Mouse (Mus musculus) liver, postnatal 0 days (tissue): ENCODE measurements around the gene Med31. TPM values are rescaled to one million over a fixed set of nuclear protein-coding genes. Genes with fewer than 3 reads are reported as not detected.

ENCODE experiments used
- ATAC-seq: fragments of 200-750 bp; cut with Nextera tagmentation; 2 replicates; pipeline ENCODE4 v1.8.0; 2017; ENCODE audit warnings: mild to moderate bottlenecking, moderate library complexity
- DNase-seq: peaks from one replicate; pipeline ENCODE4 v3.0.0-alpha.2; 2016
- H3K27ac ChIP-seq: fragments of 300-500 bp; sonication (generic); 2 replicates; pipeline ENCODE4 v1.5.1; 2014; ENCODE audit warnings: antibody characterized with exemption, moderate library complexity, mild to moderate bottlenecking, low read depth
- H3K27me3 ChIP-seq: fragments of 300-500 bp; sonication (generic); 2 replicates; pipeline ENCODE4 v1.6.1; 2014; ENCODE audit warnings: low read length, control low read depth, mixed read lengths; ENCODE audit not compliant: insufficient read depth
- H3K36me3 ChIP-seq: fragments of 300-500 bp; sonication (generic); replicated peaks from 2 replicates; pipeline ENCODE4 v1.6.1; 2014; ENCODE audit warnings: mild to moderate bottlenecking, control low read depth, low read length, moderate library complexity, mixed read lengths; ENCODE audit not compliant: insufficient read depth
- H3K4me1 ChIP-seq: fragments of 300-500 bp; sonication (generic); 2 replicates; pipeline ENCODE4 v1.6.1; 2014; ENCODE audit warnings: antibody characterized with exemption, mild to moderate bottlenecking, control low read depth; ENCODE audit not compliant: insufficient read depth
- H3K4me2 ChIP-seq: fragments of 300-500 bp; sonication (generic); 2 replicates; pipeline ENCODE4 v1.6.1; 2014; ENCODE audit warnings: low read depth, mild to moderate bottlenecking, low read length, moderate library complexity, mixed read lengths
- H3K4me3 ChIP-seq: fragments of 300-500 bp; sonication (generic); 2 replicates; pipeline ENCODE4 v1.5.1; 2014; ENCODE audit warnings: low read depth, low read length
- H3K9ac ChIP-seq: fragments of 300-500 bp; sonication (generic); replicated peaks from 2 replicates; pipeline ENCODE4 v1.6.1; 2014; ENCODE audit warnings: mild to moderate bottlenecking, moderate library complexity
- H3K9me3 ChIP-seq: fragments of 300-500 bp; sonication (generic); 2 replicates; pipeline ENCODE4 v1.6.1; 2016; ENCODE audit warnings: mild to moderate bottlenecking, control low read depth, low read length, mixed read lengths
- CTCF ChIP-seq: sonication (generic); IDR thresholded peaks from 2 replicates; pipeline ENCODE4 v1.5.1; 2016; ENCODE audit warnings: antibody characterized with exemption, low read depth
- EP300 ChIP-seq: IDR thresholded peaks from 2 replicates; pipeline ENCODE4 v1.6.1; 2016; ENCODE audit warnings: antibody characterized with exemption, low read depth, mild to moderate bottlenecking
- WGBS: fragments of 180-500 bp; shearing (Covaris S2); extraction: QIAGEN DNeasy Blood & Tissue Kit; methylation state at CpG from one replicate; pipeline ENCODE4 v1.1.7; 2014; ENCODE audit not compliant: insufficient replicate concordance; 5-methylcytosine and 5-hydroxymethylcytosine counted together
- polyA plus RNA-seq: library from polyadenylated mRNA; unstranded; fragments of >200 nt; fragmentation: Nextera tagmentation; extraction: Ambion mirVana; gene quantifications from 2 replicates; pipeline ENCODE4 v1.2.1, GENCODE M21; 2015

The Med31 gene
- polyA plus RNA-seq = 12.2 and 12.5 TPM in 2 replicates

- TF ChIP-seq CTCF (no peak), EP300 (no peak)
- Histone ChIP-seq H3K4me1 (peaks cover 10% of the 10 kb centered on the region), H3K27ac (peak within 1 kb of the TSS; percentile 30), H3K27me3 (no peaks in the 10 kb centered on the region), H3K9ac (peak within 1 kb of the TSS; percentile 64), H3K4me2 (peak within 1 kb of the TSS; percentile 78), H3K36me3 (0 out of 2 replicates have a peak, but pooled peaks cover 8% of the 10 kb centered on the region), H3K9me3 (no peaks in the 10 kb centered on the region), H3K4me3 (peak within 1 kb of the TSS; percentile 63)
- DNase-seq (peak; percentile 85), ATAC-seq (peak; percentile 84)
- 2% methylated on average over 29 of the region's 29 CpGs for WGBS
These were observed at the start of gene Med31 for GRCm38 (mm10) chr11:72215410-72215797. Gene Med31, minus strand, starts transcription at chr11:72215592.

- Histone ChIP-seq H3K4me1 (no peaks in the 10 kb centered on the region), H3K27me3 (no peaks in the 10 kb centered on the region), H3K9me3 (no peaks in the 10 kb centered on the region), H3K27ac (no peak overlapping the region), H3K4me2 (no peak overlapping the region), H3K36me3 (no peaks in the 10 kb centered on the region), H3K9ac (no peak overlapping the region), H3K4me3 (no peak overlapping the region)
- ATAC-seq = 0 out of 2 replicates have a peak, but pooled peaks have one; percentile 35
- 69% methylated on average over 2 of the region's 2 CpGs for WGBS
- DNase-seq = no peak
- TF ChIP-seq EP300 (no peak), CTCF (no peak)
These were observed 41.0 kb upstream of the Med31 start for GRCm38 (mm10) chr11:72256441-72256840.

GRCm38 (mm10) chr11:72255629-72256028, 40.2 kb upstream of the Med31 start:
- DNase-seq (no peak), ATAC-seq (no peak)
- no peak for TF ChIP-seq CTCF
- TF ChIP-seq EP300 = no peak
- H3K4me3 ChIP-seq = no peak overlapping the region
- H3K36me3 ChIP-seq = no peaks in the 10 kb centered on the region
- WGBS = 86% methylated on average over 4 of the region's 4 CpGs
- H3K27ac ChIP-seq = no peak overlapping the region
- no peaks in the 10 kb centered on the region for H3K27me3 ChIP-seq
- no peaks in the 10 kb centered on the region for H3K4me1 ChIP-seq
- no peak overlapping the region for H3K4me2 ChIP-seq
- H3K9me3 ChIP-seq = no peaks in the 10 kb centered on the region
- H3K9ac ChIP-seq = no peak overlapping the region

- Histone ChIP-seq H3K4me1 (no peaks in the 10 kb centered on the region), H3K36me3 (no peaks in the 10 kb centered on the region), H3K4me2 (no peak overlapping the region), H3K27me3 (no peaks in the 10 kb centered on the region), H3K27ac (no peak overlapping the region), H3K9me3 (no peaks in the 10 kb centered on the region), H3K9ac (no peak overlapping the region), H3K4me3 (no peak overlapping the region)
- TF ChIP-seq EP300 (no peak), CTCF (no peak)
- no peak for ATAC-seq
- no peak for DNase-seq
- 79% methylated on average over 8 of the region's 8 CpGs for WGBS
These were observed 29.9 kb upstream of the Med31 start for GRCm38 (mm10) chr11:72245196-72245753.

GRCm38 (mm10) chr11:72240062-72240860, 24.9 kb upstream of the Med31 start:
- Histone ChIP-seq H3K4me3 (no peak overlapping the region), H3K27me3 (no peaks in the 10 kb centered on the region), H3K36me3 (no peaks in the 10 kb centered on the region), H3K9me3 (no peaks in the 10 kb centered on the region), H3K4me2 (no peak overlapping the region), H3K9ac (no peak overlapping the region), H3K4me1 (no peaks in the 10 kb centered on the region), H3K27ac (no peak overlapping the region)
- ATAC-seq = no peak
- 61% methylated on average over 4 of the region's 4 CpGs for WGBS
- TF ChIP-seq CTCF (no peak), EP300 (no peak)
- no peak for DNase-seq

GRCm38 (mm10) chr11:72234013-72234412, 18.6 kb upstream of the Med31 start:
- no peak overlapping the region for H3K4me3 ChIP-seq
- DNase-seq (no peak), ATAC-seq (no peak)
- no peaks in the 10 kb centered on the region for H3K9me3 ChIP-seq
- no peaks in the 10 kb centered on the region for H3K4me1 ChIP-seq
- no peak overlapping the region for H3K4me2 ChIP-seq
- H3K36me3 ChIP-seq = no peaks in the 10 kb centered on the region
- WGBS = 60% methylated on average over 5 of the region's 5 CpGs
- TF ChIP-seq EP300 (no peak), CTCF (no peak)
- H3K9ac ChIP-seq = no peak overlapping the region
- no peak overlapping the region for H3K27ac ChIP-seq
- 0 out of 2 replicates have a peak, but pooled peaks cover 4% of the 10 kb centered on the region for H3K27me3 ChIP-seq
